Mouse (Mus musculus): ENCODE measurements around the gene Tcaf2.
A peak's percentile ranks its signal among the peaks of the same experiment; 100 is the strongest.

GRCm38 (mm10) chr6:42644912-42645549 is at the start of gene Tcaf2:
- TF ChIP-seq CTCF (IDR thresholded peaks at IDR 0.05; ENCODE audit: low read depth): peak; percentile 94
- no peak for TF ChIP-seq EP300 (optimal IDR thresholded peaks at IDR 0.05)

Measured in stomach, postnatal 0 days (tissue).